Mouse (Mus musculus) bone marrow macrophage, adult 2 months (primary cell): ENCODE measurements around the gene Podn.

Experiments
- CTCF ChIP-seq: IDR thresholded peaks from 2 replicates; pipeline ENCODE4 v1.5.1; 2012; ENCODE audit warnings: low read depth, mild to moderate bottlenecking, low read length, moderate library complexity
- POLR2A ChIP-seq: IDR thresholded peaks from 2 replicates; pipeline ENCODE4 v1.6.1; 2012; ENCODE audit warnings: mild to moderate bottlenecking, low read depth, low read length, borderline replicate concordance

GRCm38 (mm10) chr4:108015067-108015765 lies 81.0 kb downstream of the Podn start:
- no peak for TF ChIP-seq CTCF
- TF ChIP-seq POLR2A: no peak
